Mouse (Mus musculus) C2C12 (cell line): ENCODE measurements around the gene Lypd4.

Source experiments
- CEBPB ChIP-seq: IDR thresholded peaks from one replicate; pipeline ENCODE4 v1.6.1; 2011; ENCODE audit warnings: low read depth, mild to moderate bottlenecking, control low read depth, moderate library complexity
- CTCF ChIP-seq: IDR thresholded peaks from one replicate; pipeline ENCODE4 v1.5.1; 2011; ENCODE audit not compliant: control insufficient read depth, insufficient read depth, insufficient read length
- FOSL1 ChIP-seq: IDR thresholded peaks from one replicate; pipeline ENCODE4 v1.8.0; 2011; ENCODE audit warnings: mild to moderate bottlenecking, low read length; ENCODE audit not compliant: poor library complexity, insufficient read depth, severe bottlenecking
- MAX ChIP-seq: IDR thresholded peaks from one replicate; pipeline ENCODE4 v1.6.1; 2011; ENCODE audit warnings: mild to moderate bottlenecking, control low read depth
- MYOD1 ChIP-seq: IDR thresholded peaks from one replicate; pipeline ENCODE4 v1.6.1; 2011; ENCODE audit warnings: low read depth; ENCODE audit not compliant: control insufficient read depth, insufficient read length
- MYOG ChIP-seq: IDR thresholded peaks from one replicate; pipeline ENCODE4 v1.6.1; 2011; ENCODE audit not compliant: control insufficient read depth, insufficient read length; ENCODE audit errors: extremely low read depth
- USF1 ChIP-seq: IDR thresholded peaks from one replicate; pipeline ENCODE4 v1.6.1; 2011; ENCODE audit warnings: low read depth, mild to moderate bottlenecking, control low read depth, moderate library complexity

- no peak for TF ChIP-seq USF1
- no peak for TF ChIP-seq MAX
- no peak for TF ChIP-seq CTCF
- no peak for TF ChIP-seq FOSL1
- TF ChIP-seq MYOD1 = no peak
- TF ChIP-seq CEBPB = no peak
- no peak for TF ChIP-seq MYOG
Measured at GRCm38 (mm10) chr7:24902630-24903443, 33.1 kb upstream of the Lypd4 start, which contains the start of gene Arhgef1.
